Mouse (Mus musculus) mouse embryonic stem cell (cell line): ENCODE data around the gene Phex.

Source experiments
- in situ Hi-C, 2 experiments: fragments of 300-500 bp; cut with MboI; formaldehyde crosslinking; loops; 1 replicate in 1 of 2; 3 replicates in 1 of 2; pipeline ENCODE4 v1.14.3; 2019 to 2020; ENCODE audit warnings: low sequenced_read_pairs in 2 of 2, low pct_unique_long_range_greater_than_20kb in 1 of 2, mixed read lengths in 1 of 2; ENCODE audit not compliant: unreplicated experiment in 1 of 2

Phex gene

DNA sequence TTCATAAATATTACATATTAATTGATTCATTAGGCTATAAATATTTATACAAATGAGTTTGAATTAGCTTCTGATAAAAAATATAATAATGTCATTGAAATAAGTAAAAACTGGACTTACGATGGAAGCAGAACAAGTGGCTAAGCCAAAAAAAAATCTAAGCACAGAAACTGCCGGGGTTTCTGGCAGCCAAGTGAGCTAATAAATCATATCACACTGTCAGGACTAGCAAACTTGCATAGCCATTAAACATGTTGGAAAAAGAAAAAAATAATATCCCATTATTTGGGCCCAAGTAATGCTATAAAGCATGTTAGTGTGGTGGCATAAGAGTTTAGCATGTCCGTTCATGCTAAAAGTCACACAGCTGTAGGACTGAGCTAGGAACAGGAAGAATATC, 87.4 kb downstream of the Phex start:
- in situ Hi-C loops, result no loop called here

DNA sequence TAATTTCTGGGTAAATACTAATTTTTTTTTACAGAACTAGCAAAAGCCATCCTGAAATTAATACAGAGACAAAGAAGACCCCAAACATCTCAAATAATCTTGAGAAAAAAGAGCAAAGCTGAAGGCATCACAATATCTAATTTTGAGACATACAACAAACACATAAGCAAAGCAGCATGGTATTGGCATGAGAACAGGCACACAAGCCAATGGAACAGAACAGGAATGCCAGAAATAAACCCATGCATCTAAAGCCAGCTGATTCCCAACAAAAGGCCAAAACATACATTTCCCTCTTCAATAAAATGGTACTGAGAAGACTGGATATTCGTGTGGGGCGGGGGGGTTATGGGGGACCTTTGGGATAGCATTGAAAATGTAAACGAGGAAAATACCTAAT, 90.7 kb downstream of the Phex start:
- in situ Hi-C loops, result no loop called here

DNA sequence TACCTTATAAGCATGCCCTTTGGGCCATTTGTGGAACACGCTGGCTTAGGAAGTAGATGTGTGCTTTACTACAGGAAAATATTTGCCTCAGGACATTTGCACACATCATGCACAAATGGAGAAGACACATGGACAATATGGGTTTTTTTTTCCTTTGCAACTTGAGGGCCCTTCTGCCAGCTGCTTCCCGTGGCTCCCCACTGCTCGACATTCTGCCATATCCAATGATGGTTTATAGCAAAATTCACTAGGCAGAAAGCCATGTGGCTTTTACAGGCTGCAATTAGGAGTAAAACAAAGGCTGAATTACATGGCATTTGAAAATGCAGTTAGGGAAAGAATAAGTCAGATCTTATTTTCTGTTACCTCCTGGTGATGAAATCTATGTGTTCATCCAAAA, 104.8 kb downstream of the Phex start:
- in situ Hi-C loops, result no loop called here

DNA sequence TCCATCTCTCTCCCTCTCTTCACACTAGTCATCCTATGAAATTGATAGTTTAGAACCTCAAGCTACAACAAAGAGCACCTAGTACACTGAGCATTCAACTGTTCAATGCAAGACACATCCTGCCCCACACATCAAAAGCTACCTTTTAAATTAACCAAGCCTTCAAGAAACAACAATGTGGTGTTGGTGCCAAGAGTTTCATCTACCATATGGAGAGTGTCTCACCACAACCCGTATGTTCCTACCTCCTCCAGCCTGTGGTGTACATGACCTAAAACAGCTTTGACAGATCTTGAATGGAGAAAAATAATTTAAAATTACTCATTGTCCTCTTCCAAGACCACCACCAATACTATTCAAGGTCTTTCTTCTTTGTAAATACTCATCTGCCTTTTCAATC, 106.9 kb downstream of the Phex start:
- in situ Hi-C loops, result no loop called here

DNA sequence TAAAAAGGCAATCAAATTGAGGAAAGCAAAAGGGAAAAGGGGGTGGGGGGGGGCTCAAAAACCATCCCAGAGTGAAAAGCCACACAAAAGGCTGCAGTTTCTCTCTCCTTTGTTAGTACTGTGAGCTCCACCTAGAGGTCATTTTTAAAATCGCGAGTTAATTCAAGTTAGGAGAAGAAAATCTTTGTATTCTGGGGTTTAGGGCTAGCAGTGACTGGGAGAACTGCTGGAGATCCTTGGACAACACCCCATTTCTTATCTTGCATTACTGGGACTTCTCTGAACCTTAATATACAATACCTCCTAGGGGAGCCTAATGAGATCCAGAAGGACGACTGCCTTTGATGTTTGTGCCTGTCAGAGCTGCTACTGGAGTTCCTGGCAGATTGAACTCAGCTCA, 107.7 kb downstream of the Phex start:
- in situ Hi-C loops, result no loop called here

DNA sequence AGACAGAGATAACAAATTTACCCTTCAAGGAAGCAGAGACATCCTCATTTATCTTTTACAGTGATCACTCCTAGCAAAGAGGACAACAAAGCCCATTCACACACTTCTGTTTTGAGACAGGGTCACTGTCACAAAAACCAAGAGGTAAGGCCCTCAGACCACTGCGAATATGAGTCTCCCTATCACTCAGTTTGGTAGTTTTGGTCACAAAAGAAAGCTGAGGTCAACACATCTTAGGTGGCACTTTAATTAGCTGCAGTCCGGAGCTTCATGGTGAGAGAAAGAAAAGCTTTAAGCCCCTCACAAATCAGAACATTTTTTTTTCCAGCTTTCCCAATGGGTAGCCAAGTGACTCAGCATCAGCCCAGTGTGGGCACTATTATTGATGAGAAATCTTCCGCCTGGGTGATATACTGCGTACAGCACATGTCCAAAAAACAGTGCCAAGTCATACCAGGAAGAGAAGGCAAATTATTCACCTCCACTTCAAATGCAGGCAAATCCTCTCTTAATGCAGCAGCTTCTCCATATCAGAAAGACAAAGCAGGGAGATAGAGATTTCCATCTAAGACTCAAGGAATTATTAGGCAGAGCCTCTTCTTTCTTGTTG, 108.2 kb downstream of the Phex start:
- in situ Hi-C loops, result no loop called here

DNA sequence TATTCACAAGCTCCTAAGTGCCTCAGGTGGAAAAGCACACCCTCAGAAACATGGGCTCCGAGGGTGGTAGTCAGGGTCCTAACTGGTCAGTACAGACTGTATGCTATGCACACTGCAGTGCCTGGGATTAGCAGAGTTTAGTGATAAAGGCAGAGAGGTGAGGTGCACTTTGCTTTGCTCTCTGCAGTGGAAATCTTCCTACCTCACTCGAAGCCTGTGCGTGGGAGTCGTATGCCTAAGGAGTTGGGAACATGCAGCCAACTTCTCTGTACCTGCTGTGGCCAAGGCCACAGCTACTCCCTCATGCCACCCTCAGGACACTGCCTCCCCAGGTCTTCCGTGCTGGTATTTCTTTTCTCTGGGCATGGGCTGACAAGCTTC, 109.3 kb downstream of the Phex start:
- in situ Hi-C loops, result no loop called here

DNA sequence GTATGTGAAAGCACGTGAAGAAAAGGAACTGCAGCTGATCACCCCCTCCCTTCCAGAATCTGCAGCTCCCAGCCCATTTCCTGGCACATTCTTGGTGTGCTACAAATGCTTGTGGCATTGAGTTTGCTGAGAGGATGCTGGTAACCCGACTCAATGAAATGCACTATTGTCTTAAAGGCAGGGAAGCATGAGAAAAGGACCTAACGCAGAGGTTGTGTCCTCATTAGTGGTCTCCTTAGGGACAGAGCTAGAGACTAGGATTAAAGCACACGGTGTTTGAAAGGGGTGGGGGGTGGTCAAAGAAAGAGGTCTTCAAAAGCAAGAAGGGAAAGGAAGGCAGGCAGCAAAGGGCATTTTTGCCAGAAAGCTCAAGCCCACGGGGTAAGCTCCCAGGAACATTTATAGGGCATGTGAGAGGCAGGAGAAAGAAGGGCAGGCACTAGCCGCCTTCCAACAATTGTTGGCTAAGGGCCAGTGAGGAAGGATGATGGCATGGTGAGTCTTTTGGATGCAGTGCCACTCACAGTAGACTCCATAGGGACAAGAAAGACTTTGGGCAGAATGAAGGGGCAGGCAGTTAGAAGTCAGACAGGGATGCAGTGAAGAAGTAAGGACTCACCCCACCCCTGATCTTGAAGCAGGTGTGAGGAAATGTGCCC, 109.8 kb downstream of the Phex start:
- in situ Hi-C loops, result no loop called here

DNA sequence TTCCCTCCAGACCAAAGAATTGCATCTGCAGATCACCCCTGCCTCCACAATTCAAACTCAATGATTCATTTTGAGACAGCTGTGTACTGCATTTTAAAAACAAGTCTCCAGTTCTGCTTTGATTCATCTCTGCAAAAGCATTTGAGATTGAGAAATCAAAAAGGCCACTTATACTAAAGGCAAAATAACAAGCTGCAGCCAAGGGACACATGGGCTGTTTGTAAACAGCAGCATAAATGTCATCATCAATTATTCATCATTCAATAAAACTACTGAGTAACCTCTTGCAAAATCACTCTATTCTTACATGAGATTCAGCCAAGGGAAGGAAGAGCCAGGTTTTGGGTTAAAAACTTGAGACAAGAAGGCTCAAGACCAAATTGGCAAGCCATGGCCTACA, 122.7 kb downstream of the Phex start:
- in situ Hi-C loops, result no loop called here

DNA sequence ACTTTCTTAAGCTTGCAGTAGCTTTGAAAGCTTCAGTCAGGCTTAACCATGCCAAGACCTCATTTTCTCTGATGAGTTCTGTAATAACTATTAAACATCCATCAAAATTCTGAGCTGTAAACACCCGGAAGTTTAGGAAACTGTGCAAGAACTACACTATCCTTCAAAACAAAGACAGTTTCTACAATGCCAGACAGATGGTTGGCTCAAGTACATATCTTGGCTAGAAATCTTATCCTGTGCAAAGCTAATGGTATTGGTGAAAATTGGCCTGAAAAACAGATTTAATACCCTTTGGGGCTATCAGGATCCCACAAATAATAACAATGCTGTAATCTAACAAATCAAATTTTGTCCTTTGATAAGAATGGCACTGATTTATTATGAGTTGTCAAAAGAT, 138.5 kb downstream of the Phex start:
- in situ Hi-C loops, result no loop called here

DNA sequence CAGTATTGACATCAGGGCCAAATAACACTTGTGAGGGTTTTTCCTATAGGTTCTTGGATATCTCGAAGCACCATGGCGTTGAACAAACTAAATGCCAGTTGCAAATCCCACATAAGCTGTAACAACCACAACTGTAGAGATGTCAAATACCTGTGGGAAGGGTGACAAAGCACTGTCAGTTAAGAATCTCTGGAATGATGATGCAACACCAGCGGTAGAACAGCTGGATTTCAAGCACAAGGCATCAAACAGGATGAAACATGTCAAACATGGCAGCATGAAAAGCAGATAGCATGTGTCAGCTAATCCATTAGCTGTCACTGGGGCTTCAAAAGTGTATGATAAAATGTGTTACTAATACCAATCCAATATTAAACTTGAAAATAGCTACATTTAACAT, 141.8 kb downstream of the Phex start:
- in situ Hi-C loops, result no loop called here

DNA sequence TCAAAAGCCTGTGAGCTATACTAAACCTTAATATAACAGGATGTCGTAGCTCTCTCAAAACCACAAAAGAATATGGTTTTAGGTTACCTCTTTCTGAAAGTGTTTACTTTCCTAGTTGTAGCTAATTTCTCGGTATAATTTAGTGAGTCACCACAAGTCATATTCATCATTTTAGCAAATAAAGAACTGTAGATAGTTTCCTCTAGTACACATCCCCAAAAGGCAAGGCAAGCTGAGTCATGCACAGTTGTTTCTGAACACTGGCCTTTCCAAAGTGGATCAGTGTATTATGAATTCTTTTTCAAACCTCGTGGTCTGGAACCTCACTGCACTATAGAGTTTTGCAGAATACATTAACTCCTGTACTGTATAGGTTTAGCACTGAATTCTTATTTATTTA, 143.5 kb downstream of the Phex start:
- in situ Hi-C loops, result no loop called here

DNA sequence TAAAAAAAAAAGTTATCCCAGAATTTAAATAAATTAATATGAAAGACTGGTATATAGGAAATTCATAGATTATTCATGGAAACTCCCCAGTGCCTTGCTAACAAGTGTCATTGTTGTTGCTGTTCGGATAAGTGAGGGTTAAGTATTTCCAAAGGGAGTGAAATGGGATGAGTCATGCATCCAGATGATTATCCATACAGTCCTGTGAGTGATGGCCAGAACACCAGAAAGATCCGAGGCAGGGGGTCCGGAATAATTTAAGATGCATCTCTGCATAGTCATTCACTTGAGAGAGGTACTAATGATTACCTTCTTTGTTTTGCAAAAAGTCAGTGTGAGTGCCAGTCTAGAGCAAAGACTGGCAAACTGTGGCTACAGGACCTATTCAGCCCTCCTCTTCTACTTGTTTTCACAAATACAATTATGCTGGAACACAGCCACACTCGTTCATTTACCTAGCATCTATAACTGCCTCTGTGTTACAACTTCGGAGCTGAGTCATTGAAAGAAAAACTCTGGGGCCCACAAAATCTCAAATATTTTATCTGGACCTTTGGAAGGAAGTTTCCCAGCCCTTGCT, 145.3 kb downstream of the Phex start:
- in situ Hi-C loops, result no loop called here

DNA sequence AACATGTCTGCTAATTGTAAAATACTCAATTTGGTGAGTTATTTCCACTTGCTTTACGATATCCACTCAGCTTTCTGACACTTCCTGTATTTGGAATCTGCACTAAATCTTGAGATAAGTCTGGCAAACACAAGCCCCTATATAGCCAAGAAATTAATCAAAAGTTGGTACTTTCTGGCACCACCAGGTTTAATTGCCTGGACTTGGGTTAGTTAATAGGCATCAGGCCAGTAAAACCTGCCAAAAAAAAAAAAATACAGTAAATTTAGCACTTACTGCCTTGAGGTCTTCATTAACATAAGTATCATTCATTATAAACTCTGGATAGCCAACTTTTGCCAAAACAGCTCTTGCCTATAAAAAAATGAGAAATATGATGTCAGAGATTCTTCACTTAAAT, 147.0 kb downstream of the Phex start:
- in situ Hi-C loops, result no loop called here

DNA sequence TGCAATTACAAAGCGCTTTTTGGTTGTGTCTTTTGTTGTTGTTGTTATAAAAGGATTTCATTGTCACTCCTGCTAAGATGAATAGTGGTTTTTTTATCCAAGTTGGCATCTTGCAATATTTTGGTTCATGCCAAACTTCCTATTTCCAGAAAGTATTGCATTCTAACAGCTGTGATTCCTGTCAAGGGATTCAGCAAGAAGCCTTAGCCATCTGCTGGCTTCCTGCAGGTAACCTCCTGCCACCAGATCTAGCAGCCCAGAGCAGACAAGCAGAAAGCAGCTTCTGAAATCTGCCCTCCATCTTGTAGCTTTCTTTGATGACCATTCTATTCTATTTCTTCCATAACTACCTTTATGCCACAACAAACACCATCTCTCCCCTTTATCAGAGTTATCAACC, 212.4 kb downstream of the Phex start:
- in situ Hi-C loops, result no loop called here

DNA sequence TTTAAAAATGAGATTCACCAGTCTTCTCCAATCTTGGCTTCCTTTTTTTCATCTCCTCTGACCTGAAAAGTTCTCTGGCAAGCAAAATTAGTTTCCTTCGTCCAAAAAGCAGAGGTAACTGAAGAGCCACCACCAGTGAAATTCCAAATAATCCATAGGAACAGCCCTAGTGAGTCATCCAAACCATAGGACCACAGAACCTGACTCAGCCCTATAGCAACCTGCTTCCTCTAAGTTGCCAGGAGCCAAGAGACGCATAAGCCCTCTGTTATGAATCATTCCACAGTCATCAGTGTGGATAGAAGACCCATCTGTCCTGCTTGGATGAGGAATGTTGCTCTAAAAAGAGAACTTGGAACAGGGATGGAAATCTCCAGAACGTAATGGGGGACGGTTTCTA, 230.9 kb downstream of the Phex start:
- in situ Hi-C loops, result no loop called here

DNA sequence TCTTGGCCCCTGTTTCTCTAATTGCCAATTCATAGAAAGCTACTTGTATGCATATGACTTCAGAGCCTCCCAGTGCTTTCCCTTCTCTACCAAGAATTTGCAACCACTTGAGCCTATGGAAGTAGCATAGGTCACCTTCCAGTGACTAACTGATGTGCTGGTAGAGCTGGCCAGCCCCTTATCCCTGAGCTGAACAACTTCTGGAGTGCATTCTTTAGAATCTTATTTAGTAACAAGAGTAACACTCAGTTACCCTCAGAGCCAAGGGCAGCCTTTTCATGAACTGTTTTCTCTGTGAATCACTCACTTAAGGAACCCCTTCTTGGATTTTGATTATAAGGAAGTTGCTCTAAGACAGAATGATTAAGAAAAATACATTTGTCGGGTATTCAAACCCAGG, 234.3 kb downstream of the Phex start:
- in situ Hi-C loops, result no loop called here

DNA sequence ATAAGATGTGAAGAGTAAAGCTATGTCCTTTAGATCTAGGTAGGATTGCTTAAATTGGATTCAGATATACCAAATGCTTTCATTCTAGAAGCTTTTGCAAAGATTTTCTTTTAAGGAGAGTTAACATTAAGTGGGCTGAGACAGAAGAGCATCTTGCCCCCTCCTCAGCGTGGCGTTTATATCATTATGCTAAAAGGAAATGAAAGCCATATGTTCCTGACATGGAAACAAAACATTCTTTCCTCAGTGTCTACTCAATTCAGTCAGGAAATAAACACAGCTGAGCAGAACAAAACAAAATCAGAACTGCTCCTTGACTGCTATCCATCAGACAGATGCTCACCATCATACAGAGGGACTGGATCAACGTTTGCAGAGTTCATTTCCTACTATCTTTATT, 251.0 kb downstream of the Phex start:
- in situ Hi-C loops, result no loop called here

DNA sequence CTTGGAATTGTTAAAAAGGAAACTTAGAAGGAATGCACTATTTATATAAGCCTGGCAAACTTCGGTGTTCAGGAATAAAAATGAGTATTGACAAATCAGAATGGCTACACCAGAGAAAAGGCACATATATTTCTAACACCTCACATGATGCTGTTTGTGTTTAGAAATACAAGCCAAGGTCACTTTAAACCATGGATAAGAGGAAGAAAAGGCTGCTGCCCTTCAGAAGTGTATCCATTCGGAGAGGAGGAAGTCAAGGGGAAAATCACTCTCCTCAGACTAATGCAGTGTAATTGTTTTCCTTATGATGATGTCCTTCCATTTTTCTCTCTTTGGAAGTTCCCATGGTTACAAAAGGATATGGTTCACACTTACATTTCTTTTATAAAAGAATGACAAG, 251.7 kb downstream of the Phex start:
- in situ Hi-C loops, result no loop called here

DNA sequence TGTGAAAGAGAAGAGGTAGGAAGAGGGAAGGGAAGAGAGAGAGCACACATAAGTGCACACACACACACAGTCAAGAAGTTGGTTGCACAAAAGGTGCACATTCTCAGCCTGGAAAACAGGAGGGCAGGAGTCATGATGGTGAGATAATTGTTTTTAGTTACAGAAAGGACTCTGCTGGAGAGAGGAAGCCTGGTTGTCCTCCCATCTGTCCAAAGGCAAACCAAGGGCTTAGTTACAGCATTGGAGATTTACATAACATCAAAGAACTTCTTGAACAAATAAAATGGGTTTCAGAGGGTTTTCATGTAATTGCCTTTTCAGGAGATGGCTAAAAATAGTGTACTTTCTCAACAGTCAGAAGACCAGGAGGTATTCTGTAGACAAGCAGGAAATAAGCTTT, 270.4 kb downstream of the Phex start:
- in situ Hi-C loops, result no loop called here
